Mouse (Mus musculus) liver, adult 10 weeks (tissue): ENCODE data around the gene Strn. TPM values are rescaled to one million over a fixed set of nuclear protein-coding genes. Genes with fewer than 3 reads are reported as not detected.

ENCODE experiments used
- polyA plus RNA-seq: library from polyadenylated mRNA; stranded (reverse); fragments of 350-450 nt; fragmentation: Illumina TruSeq; extraction: RNeasy Lipid Tissue Mini Kit (QIAGEN cat#74804); gene quantifications from one replicate; pipeline ENCODE4 v1.2.3, GENCODE M21; 2014; ENCODE audit warnings: low read depth, low replicate concordance

The Strn gene
- 10.0 TPM for polyA plus RNA-seq

DNA sequence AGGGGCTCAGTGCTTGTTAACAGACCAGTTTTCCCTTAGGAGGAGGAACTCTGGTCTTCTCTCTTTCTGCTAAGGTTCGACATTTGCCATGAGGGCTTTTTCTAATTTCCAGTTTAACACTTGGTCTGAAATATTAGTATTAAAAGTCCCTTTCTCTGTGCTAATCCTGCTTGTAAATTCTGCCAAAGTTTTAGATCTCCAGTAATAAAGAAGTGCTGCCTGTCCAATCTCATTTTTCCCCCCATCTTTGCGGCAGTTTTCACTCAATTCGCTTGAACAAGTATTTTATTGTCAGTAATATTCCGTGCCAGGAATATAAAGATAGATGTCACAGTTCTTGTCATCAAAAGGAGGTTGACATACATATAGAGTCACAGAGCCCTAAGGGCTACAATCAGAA is at the start of gene Strn:
Strn (minus strand) TSS at position 101 of the 400 bp plus-strand sequence.

Other genes with a start within 250 kb of the Strn start
- gene Vit, start 229.1 kb downstream of the Strn start, polyA plus RNA-seq: not detected
- gene Heatr5b, start 98.2 kb upstream of the Strn start, polyA plus RNA-seq: 6.5 TPM
- gene Gpatch11, start 98.4 kb upstream of the Strn start, polyA plus RNA-seq: 16.3 TPM
- 20.4 TPM for gene Eif2ak2, start 145.4 kb upstream of the Strn start, polyA plus RNA-seq
- gene Sult6b1, start 169.8 kb upstream of the Strn start, polyA plus RNA-seq: not detected
- 45.1 TPM for gene Cebpzos, start 179.3 kb upstream of the Strn start, polyA plus RNA-seq
- 33.6 TPM for gene Cebpz, start 199.9 kb upstream of the Strn start, polyA plus RNA-seq
- 25.4 TPM for gene Ndufaf7, start 199.9 kb upstream of the Strn start, polyA plus RNA-seq